Mouse (Mus musculus) hindbrain, embryonic 13.5 days (tissue): ENCODE measurements around the gene 4930402H24Rik. TPM values are rescaled to one million over a fixed set of nuclear protein-coding genes. Genes with fewer than 3 reads are reported as not detected.

Source experiments
- ATAC-seq: fragments of 200-750 bp; cut with Nextera tagmentation; 2 replicates; pipeline ENCODE4 v1.8.0; 2017; ENCODE audit warnings: moderate TSS enrichment; ENCODE audit not compliant: low FRiP score
- H3K27ac ChIP-seq: fragments of 300-500 bp; sonication (generic); 2 replicates; pipeline ENCODE4 v1.5.1; 2015; ENCODE audit warnings: inconsistent platforms, mild to moderate bottlenecking, moderate library complexity
- H3K27me3 ChIP-seq: fragments of 300-500 bp; sonication (generic); 2 replicates; pipeline ENCODE4 v1.6.1; 2015; ENCODE audit warnings: mild to moderate bottlenecking, inconsistent platforms
- H3K36me3 ChIP-seq: fragments of 300-500 bp; sonication (generic); 2 replicates; pipeline ENCODE4 v1.6.1; 2015; ENCODE audit warnings: mild to moderate bottlenecking, inconsistent platforms
- H3K4me1 ChIP-seq: fragments of 300-500 bp; sonication (generic); replicated peaks from 2 replicates; pipeline ENCODE4 v1.6.1; 2015; ENCODE audit warnings: inconsistent platforms
- H3K4me2 ChIP-seq: fragments of 300-500 bp; sonication (generic); 2 replicates; pipeline ENCODE4 v1.6.1; 2015; ENCODE audit warnings: inconsistent platforms, mild to moderate bottlenecking, moderate library complexity
- H3K4me3 ChIP-seq: fragments of 300-500 bp; sonication (generic); 2 replicates; pipeline ENCODE4 v1.5.1; 2015; ENCODE audit warnings: mild to moderate bottlenecking, inconsistent platforms
- H3K9ac ChIP-seq: fragments of 300-500 bp; sonication (generic); 2 replicates; pipeline ENCODE4 v1.6.1; 2015; ENCODE audit warnings: mild to moderate bottlenecking, inconsistent platforms
- H3K9me3 ChIP-seq: fragments of 300-500 bp; sonication (generic); 2 replicates; pipeline ENCODE4 v1.6.1; 2016; ENCODE audit warnings: inconsistent platforms
- whole genome bisulfite sequencing: fragments of 180-500 bp; shearing (Covaris S2); methylation state at CpG from one replicate; pipeline ENCODE4 v1.1.7; 2015; 5-methylcytosine and 5-hydroxymethylcytosine counted together
- polyA plus RNA-seq: library from polyadenylated mRNA; unstranded; fragments of >200 nt; fragmentation: Nextera tagmentation; extraction: Ambion mirVana; gene quantifications from 2 replicates; pipeline ENCODE4 v1.2.1, GENCODE M21; 2015

Gene 4930402H24Rik
- polyA plus RNA-seq, 1 experiment from 2014 or later: 96.1 TPM

DNA sequence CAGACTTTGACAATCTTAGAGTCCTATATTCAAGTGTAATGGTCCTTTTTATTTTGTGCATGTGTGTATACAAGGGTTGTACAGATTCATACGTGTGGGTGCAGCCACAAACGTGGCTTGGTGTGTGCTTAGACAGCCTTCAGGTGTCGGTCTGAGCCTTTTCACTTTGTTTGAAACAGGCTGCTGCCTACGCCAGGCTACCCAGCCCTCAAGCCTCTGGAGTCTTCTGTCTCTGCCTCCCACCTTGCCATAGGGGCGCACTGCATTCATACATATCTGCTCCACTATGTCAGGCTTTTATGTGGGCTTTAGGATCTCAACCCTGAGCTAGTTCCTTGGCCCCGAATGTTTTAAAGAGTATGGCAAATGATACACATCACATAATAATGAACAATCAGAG lies 116.6 kb downstream of the 4930402H24Rik start:
- Histone ChIP-seq H3K4me3 (no peak overlapping the region), H3K27ac (no peak overlapping the region), H3K9me3 (no peaks in the 10 kb centered on the region), H3K9ac (no peak overlapping the region), H3K4me1 (no peaks in the 10 kb centered on the region), H3K4me2 (no peak overlapping the region), H3K36me3 (peaks cover 89% of the 10 kb centered on the region), H3K27me3 (no peaks in the 10 kb centered on the region)
- WGBS: 92% methylated on average over 6 of the region's 6 CpGs
- ATAC-seq: no peak

DNA sequence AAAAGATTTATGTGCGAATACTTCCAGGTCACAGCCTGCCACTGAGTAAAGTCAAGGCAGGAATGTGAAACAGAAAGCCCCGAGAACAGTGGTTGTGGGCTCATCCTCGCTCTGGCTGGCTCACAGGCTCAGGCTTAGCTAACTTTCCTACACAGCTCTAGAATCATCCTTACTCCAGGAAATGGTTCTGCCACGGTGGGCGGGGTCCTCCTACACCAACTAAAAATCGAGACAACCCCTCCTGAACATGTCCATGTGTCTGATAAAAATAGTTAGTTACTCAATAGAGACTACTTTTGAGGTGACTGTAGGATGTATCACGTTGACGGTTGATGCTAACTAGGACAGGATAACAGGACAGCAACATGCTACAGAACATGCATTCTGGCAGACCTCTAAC lies 117.2 kb downstream of the 4930402H24Rik start:
- no peak for ATAC-seq
- Histone ChIP-seq H3K4me2 (no peak overlapping the region), H3K4me1 (no peaks in the 10 kb centered on the region), H3K27ac (no peak overlapping the region), H3K36me3 (peaks cover 94% of the 10 kb centered on the region), H3K4me3 (no peak overlapping the region), H3K9ac (no peak overlapping the region), H3K9me3 (no peaks in the 10 kb centered on the region), H3K27me3 (no peaks in the 10 kb centered on the region)
- 87% methylated on average over 8 of the region's 8 CpGs for WGBS

DNA sequence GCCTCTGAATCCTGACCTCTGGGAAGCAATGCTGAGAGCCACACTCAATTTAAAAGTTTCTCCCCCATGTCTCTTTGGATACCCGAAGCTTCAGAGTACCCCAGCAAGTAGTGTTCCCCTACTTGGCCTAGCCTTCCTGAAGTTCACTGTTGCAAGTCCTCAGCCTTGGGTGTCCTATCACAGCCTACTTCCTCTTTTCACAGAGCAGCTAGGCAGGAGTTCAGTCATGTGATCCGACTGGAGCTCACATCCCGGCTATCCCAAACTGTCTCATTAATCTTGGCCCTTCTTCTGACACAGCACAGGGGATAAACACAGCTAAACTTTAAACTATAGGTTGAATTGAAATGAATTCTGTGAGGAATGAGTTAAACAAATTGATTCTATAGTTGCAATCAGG lies 121.3 kb downstream of the 4930402H24Rik start:
- no peaks in the 10 kb centered on the region for H3K27me3 ChIP-seq
- H3K4me1 ChIP-seq: no peaks in the 10 kb centered on the region
- H3K4me3 ChIP-seq: no peak overlapping the region
- H3K36me3 ChIP-seq: peaks cover 96% of the 10 kb centered on the region
- ATAC-seq: no peak
- WGBS: 78% methylated on average over 3 of the region's 3 CpGs
- no peak overlapping the region for H3K9ac ChIP-seq
- H3K4me2 ChIP-seq: no peak overlapping the region
- no peak overlapping the region for H3K27ac ChIP-seq
- H3K9me3 ChIP-seq: no peaks in the 10 kb centered on the region

DNA sequence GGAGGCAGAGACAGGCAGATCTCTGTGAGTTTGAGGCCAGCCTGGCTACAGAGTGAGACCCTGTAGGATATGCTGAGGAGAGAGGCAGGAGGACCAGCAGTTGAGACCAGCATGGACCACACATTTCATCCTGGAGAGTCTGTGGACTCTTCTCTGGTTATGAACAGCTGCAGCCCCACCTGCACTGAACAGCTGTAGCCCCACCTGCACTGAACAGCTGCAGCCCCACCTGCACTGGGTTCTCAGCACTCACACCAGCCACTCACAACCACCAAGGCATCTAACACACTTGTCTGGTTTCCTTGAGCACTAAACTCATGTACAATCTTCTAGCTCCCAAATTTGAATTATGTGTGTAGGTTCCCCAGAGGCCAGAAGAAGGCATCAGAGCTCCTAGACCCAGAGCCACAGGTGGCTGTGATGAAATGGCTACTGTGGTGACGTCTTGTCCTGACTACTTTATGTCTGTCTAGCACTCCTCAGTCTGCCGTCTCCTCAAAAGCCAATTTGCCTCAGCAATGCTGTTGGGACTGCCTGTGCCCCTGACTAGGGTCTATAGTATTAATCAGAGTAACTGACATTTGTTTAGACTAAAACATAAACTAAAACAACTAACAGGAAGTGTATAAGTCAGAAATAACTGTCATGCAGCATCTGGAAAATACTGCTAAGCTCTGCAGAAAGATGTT lies 125.4 kb downstream of the 4930402H24Rik start:
- H3K27me3 ChIP-seq: no peaks in the 10 kb centered on the region
- H3K9me3 ChIP-seq: no peaks in the 10 kb centered on the region
- no peak overlapping the region for H3K27ac ChIP-seq
- H3K4me3 ChIP-seq: no peak overlapping the region
- peaks cover 94% of the 10 kb centered on the region for H3K36me3 ChIP-seq
- H3K9ac ChIP-seq: no peak overlapping the region
- WGBS: 71% methylated on average over 2 of the region's 2 CpGs
- H3K4me1 ChIP-seq: no peaks in the 10 kb centered on the region
- ATAC-seq: no peak
- no peak overlapping the region for H3K4me2 ChIP-seq

DNA sequence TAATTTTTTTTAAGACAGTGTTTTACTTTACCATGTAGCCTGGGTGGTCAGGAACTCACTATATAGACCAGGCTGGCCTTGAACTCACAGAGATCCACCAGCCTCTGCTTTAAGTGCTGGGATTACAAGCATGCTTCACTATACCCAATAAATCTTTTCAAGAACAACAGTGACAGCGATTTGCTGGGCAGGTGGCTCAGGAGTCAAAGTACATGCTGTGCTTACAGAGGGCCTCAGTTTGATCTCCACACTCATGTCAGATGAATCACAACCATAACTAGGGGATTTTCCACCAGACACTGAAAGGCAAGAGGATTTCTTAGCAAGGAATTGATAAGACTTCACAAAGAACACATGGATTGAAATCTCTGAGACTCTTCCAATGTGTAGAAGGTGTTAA lies 126.3 kb downstream of the 4930402H24Rik start:
- Histone ChIP-seq H3K4me3 (no peak overlapping the region), H3K4me1 (no peaks in the 10 kb centered on the region), H3K4me2 (no peak overlapping the region), H3K27me3 (no peaks in the 10 kb centered on the region), H3K9ac (no peak overlapping the region), H3K36me3 (peaks cover 94% of the 10 kb centered on the region), H3K9me3 (no peaks in the 10 kb centered on the region), H3K27ac (no peak overlapping the region)
- WGBS: 79% methylated on average over 1 of the region's 1 CpGs
- no peak for ATAC-seq

DNA sequence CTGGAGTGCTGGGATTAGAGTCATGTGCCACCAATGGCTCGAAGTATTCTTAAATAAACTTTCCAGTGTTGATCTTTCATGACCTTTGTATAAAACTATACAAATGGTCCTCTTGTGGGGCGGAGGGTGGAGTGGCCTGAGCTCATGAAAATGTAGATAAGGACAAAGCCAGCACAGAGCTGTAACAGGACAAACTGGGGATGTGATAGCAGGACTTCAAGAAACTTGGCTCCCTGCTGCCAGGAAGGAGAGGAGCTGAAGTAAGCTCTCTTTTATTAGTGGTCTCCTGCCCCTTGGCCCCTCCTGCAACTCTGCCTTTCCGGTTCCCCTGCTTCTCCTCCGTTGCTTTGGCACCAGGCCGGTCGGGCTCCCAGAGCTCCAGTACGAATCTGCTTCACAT lies 129.6 kb downstream of the 4930402H24Rik start:
- 85% methylated on average over 7 of the region's 7 CpGs for WGBS
- ATAC-seq: no peak
- Histone ChIP-seq H3K27me3 (no peaks in the 10 kb centered on the region), H3K9me3 (no peaks in the 10 kb centered on the region), H3K4me1 (no peaks in the 10 kb centered on the region), H3K4me3 (no peak overlapping the region), H3K36me3 (peaks cover 95% of the 10 kb centered on the region), H3K27ac (no peak overlapping the region), H3K4me2 (no peak overlapping the region), H3K9ac (no peak overlapping the region)

DNA sequence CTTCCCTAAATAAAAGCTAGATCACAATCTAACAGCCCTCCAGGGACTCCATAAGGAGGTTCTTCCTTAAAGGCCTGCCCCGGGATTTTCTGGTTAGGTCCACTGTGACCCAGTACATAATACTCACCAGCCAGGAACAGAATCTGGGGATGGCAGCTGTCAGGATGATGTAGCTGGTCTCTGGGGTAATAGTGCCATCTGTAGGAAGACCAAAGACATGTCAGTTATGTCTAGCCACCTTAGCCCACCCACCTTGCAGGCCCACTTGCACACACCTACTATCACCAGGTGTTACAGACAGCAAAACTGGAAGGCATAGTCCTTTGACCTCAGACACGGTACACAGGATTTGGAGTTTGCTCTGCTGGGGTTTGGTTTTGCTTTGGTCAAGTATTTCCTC lies 138.7 kb downstream of the 4930402H24Rik start:
- ATAC-seq: no peak
- H3K4me3 ChIP-seq: no peak overlapping the region
- H3K9ac ChIP-seq: no peak overlapping the region
- WGBS: 60% methylated on average over 2 of the region's 2 CpGs
- no peak overlapping the region for H3K4me2 ChIP-seq
- peaks cover 92% of the 10 kb centered on the region for H3K36me3 ChIP-seq
- H3K27me3 ChIP-seq: no peaks in the 10 kb centered on the region
- no peak overlapping the region for H3K27ac ChIP-seq
- H3K4me1 ChIP-seq: no peaks in the 10 kb centered on the region
- H3K9me3 ChIP-seq: no peaks in the 10 kb centered on the region

DNA sequence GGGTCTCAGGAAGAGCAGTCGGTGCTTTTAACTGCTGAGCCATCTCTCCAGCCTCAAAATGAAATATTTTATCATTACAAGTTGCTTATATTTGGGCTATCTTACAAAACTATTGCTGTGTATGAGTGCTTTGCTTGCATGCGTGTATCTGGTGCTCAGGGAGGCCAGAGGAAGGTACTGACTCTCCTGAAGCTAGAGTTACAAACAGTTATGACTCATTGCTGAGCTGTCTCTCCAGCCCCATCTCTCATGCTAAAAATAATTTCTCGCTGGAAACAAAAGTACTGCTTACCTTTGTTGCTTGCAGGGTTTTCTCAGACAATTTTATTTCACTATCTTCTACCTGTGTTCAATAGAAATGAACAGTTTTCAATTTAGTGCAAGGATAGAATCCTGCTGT lies 140.8 kb downstream of the 4930402H24Rik start:
- H3K36me3 ChIP-seq: peaks cover 90% of the 10 kb centered on the region
- no peaks in the 10 kb centered on the region for H3K9me3 ChIP-seq
- no peak overlapping the region for H3K27ac ChIP-seq
- no peak overlapping the region for H3K4me3 ChIP-seq
- H3K4me2 ChIP-seq: no peak overlapping the region
- H3K9ac ChIP-seq: no peak overlapping the region
- 92% methylated on average over 3 of the region's 3 CpGs for WGBS
- no peak for ATAC-seq
- H3K27me3 ChIP-seq: no peaks in the 10 kb centered on the region
- no peaks in the 10 kb centered on the region for H3K4me1 ChIP-seq

DNA sequence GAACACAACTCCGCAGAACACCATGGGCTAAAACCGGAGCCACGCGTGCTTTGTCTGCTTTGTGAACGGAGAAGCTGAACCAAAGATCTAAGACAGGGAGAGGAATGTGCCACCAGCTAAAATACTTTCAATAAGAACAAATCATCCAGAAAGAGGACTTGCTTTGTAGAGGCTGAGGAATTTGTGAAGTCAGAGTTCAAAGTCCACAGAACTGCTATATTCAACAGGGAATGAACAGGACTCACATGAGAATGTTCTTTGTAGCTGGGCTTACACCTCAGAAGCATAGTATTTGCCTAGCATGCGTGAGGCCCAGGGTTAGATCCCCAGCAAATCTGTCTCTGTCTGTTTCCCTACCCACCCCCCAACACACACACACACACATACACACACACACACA lies 145.3 kb downstream of the 4930402H24Rik start:
- WGBS: 71% methylated on average over 6 of the region's 6 CpGs
- Histone ChIP-seq H3K9me3 (no peaks in the 10 kb centered on the region), H3K27me3 (no peaks in the 10 kb centered on the region), H3K9ac (no peak overlapping the region), H3K4me2 (no peak overlapping the region), H3K4me3 (no peak overlapping the region), H3K4me1 (no peaks in the 10 kb centered on the region), H3K27ac (no peak overlapping the region), H3K36me3 (peaks cover 78% of the 10 kb centered on the region)
- ATAC-seq: no peak

DNA sequence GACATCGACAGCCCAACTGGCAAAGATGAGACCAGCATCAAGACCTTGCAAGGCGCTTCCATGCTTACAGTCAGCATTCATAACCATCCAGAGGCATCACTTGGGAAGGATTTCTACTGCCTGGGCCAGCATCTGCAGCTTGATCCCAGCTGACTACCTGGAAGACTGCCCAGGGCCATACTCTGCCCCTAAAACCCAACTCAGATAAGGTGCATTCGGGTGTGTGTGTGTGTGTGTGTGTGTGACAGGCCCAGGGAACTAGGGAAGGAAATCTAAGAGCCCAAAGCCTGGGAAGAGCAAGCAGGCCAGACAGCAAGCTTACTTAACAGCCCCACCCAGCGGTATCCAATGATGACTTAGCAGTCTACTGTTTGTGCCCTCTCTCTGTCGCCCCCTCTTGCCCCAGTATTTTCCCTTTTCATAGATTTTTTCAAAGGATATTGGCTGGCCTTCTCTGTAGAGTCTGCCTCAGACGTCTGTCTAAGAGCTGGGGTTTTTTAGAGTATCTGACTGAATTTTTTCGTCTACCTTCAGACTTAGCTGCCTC lies 151.1 kb downstream of the 4930402H24Rik start:
- Histone ChIP-seq H3K4me3 (no peak overlapping the region), H3K9ac (no peak overlapping the region), H3K27me3 (no peaks in the 10 kb centered on the region), H3K27ac (no peak overlapping the region), H3K4me2 (no peak overlapping the region), H3K4me1 (0 out of 2 replicates have a peak, but pooled peaks cover 4% of the 10 kb centered on the region), H3K9me3 (no peaks in the 10 kb centered on the region), H3K36me3 (peaks cover 42% of the 10 kb centered on the region)
- 67% methylated on average over 7 of the region's 7 CpGs for WGBS
- no peak for ATAC-seq

DNA sequence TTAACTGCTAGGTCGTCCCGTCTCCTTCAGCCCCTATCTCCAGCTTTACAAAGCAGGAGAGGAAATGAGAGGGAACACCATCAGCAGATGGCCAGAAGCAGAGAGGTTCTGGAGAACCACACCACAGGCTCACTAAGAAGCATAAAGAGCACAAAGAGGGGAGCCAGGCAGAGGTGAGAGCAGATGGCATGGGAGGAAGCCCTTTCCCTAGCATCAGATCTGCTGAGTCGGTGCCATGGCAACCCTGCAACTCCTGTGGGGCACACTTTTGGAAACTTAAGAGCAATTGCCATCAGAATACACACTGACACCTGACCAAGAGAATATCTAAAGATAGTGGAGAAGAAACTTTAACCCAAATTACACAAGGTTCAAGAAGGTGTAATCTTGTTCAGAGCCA lies 151.6 kb downstream of the 4930402H24Rik start:
- H3K4me3 ChIP-seq: no peak overlapping the region
- 97% methylated on average over 3 of the region's 3 CpGs for WGBS
- H3K27me3 ChIP-seq: no peaks in the 10 kb centered on the region
- no peaks in the 10 kb centered on the region for H3K9me3 ChIP-seq
- no peak for ATAC-seq
- H3K4me2 ChIP-seq: no peak overlapping the region
- no peak overlapping the region for H3K9ac ChIP-seq
- peaks cover 40% of the 10 kb centered on the region for H3K36me3 ChIP-seq
- no peak overlapping the region for H3K27ac ChIP-seq
- 0 out of 2 replicates have a peak, but pooled peaks cover 4% of the 10 kb centered on the region for H3K4me1 ChIP-seq

DNA sequence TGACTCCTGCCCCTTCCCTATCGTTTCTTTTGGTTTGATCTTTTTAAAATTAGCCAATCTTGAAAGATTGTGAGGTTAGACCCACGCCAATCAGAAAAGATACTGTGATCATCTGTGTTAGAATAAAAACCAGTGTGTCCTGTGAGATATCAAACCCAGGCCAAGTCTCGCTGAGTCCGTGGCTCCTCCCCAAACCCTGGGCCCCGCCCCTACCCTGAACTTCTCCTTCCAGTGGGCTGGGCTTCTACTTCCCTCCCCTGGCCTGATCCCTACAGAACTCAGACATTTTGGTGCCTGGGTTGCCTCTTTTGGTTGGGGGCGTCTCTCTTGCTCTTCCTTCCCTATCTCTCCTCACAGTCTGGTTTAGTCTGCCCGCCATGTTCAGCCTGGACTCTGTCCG lies 155.8 kb downstream of the 4930402H24Rik start:
- H3K4me2 ChIP-seq: no peak overlapping the region
- 60% methylated on average over 8 of the region's 8 CpGs for WGBS
- no peak for ATAC-seq
- H3K27me3 ChIP-seq: no peaks in the 10 kb centered on the region
- H3K27ac ChIP-seq: no peak overlapping the region
- no peak overlapping the region for H3K4me3 ChIP-seq
- 0 out of 2 replicates have a peak, but pooled peaks cover 4% of the 10 kb centered on the region for H3K9me3 ChIP-seq
- 0 out of 2 replicates have a peak, but pooled peaks cover 4% of the 10 kb centered on the region for H3K4me1 ChIP-seq
- H3K9ac ChIP-seq: no peak overlapping the region
- peaks cover 54% of the 10 kb centered on the region for H3K36me3 ChIP-seq

DNA sequence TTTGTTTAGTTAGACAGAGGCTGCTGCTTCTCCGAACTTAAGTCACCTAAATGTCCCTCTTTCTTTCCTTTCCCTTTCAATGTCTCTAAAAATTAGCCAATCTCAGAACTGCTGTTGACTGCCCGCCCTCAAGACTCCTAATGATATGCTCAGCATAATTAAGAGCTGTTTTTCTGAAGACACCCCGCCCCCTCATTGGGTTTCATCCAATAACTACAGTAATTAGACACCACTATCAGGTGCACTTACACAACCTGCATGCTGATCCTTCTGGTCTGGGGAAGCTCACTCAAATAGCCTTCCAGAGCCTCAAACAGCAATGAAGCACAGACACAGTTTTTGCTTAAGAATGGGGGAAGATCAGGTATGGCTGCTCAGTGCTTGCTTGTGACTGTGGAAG lies 156.5 kb downstream of the 4930402H24Rik start:
- no peak overlapping the region for H3K4me3 ChIP-seq
- no peak overlapping the region for H3K4me2 ChIP-seq
- H3K27me3 ChIP-seq: no peaks in the 10 kb centered on the region
- H3K4me1 ChIP-seq: 0 out of 2 replicates have a peak, but pooled peaks cover 4% of the 10 kb centered on the region
- WGBS: 79% methylated on average over 3 of the region's 3 CpGs
- H3K9me3 ChIP-seq: 0 out of 2 replicates have a peak, but pooled peaks cover 4% of the 10 kb centered on the region
- no peak for ATAC-seq
- no peak overlapping the region for H3K9ac ChIP-seq
- no peak overlapping the region for H3K27ac ChIP-seq
- peaks cover 55% of the 10 kb centered on the region for H3K36me3 ChIP-seq
